ENCODE assay signal across 8 mouse cellular contexts in genomic region chr6:41604401-41605050, GRCm38 (mm10). TPM values are rescaled to one million over a fixed set of nuclear protein-coding genes. Genes with fewer than 3 reads are reported as not detected.
DNase-seq lines count a peak whose midpoint lies in the region; ATAC-seq and TF ChIP-seq lines count a peak whose summit lies in the region.

No protein-coding gene starts in this region.

- peak overlapping the region; percentile 60 for H3K4me3 ChIP-seq in erythroblast, embryonic 14.5 days (replicated peaks)
- H3K4me3 ChIP-seq in liver, adult 2 months (ENCODE audit: insufficient read depth, low read depth, low read length) = peak overlapping the region; percentile 77; the same call in 1 of the 2 replicates
- peak overlapping the region; percentile 68 for H3K4me3 ChIP-seq in midbrain, postnatal 0 days (ENCODE audit: low read depth, low read length)

- H3K4me2 ChIP-seq in midbrain, postnatal 0 days (ENCODE audit: low read depth, low read length, poor library complexity, severe bottlenecking) = peak overlapping the region; percentile 93

- no peak for ATAC-seq in erythroblast, adult 5-6 weeks (replicated peaks; ENCODE audit: low FRiP score, poor library complexity, severe bottlenecking)
- 0 out of 2 replicates have a peak, but pooled peaks have one; percentile 49 for ATAC-seq in erythroid progenitor cell, adult 5-6 weeks (replicated peaks; ENCODE audit: low FRiP score, poor library complexity, severe bottlenecking)
- ATAC-seq in midbrain, postnatal 0 days (ENCODE audit: low FRiP score) = peak; percentile 77

- no peaks in the 10 kb centered on the region for H3K79me2 ChIP-seq in liver, adult 2 months (ENCODE audit: control insufficient read depth, insufficient read depth, low read length)

- no peaks in the 10 kb centered on the region for H3K9me3 ChIP-seq in erythroblast, embryonic 14.5 days (ENCODE audit: control insufficient read depth, low read length)
- H3K9me3 ChIP-seq in midbrain, postnatal 0 days (ENCODE audit: low read length) = no peaks in the 10 kb centered on the region

- DNase-seq in R1 (ENCODE audit: low read depth, low spot score) = peak; percentile 81
- DNase-seq in hindlimb bud, embryonic 11.5 days (ENCODE audit: extremely low spot score, low read depth, low spot score) = peak; percentile 61
- peak; percentile 18 for DNase-seq in liver, adult 2 months (ENCODE audit: extremely low read depth, low read depth, low spot score)
- DNase-seq in midbrain, postnatal 0 days (ENCODE audit: low spot score) = peak; percentile 83
- DNase-seq in thymus, adult 18-20 months = peak; percentile 56 to 70

- H3K27ac ChIP-seq in liver, adult 2 months (replicated peaks; ENCODE audit: insufficient read depth, low read depth, low read length) = no peak overlapping the region
- peak overlapping the region; percentile 73 for H3K27ac ChIP-seq in midbrain, postnatal 0 days (ENCODE audit: low read depth, low read length)

- peaks cover 24% of the 10 kb centered on the region for H3K27me3 ChIP-seq in erythroblast, embryonic 14.5 days (ENCODE audit: control insufficient read depth)
- H3K27me3 ChIP-seq in liver, adult 2 months (ENCODE audit: control insufficient read depth, insufficient read depth, low read length) = no peaks in the 10 kb centered on the region
- H3K27me3 ChIP-seq in midbrain, postnatal 0 days (ENCODE audit: insufficient read depth, low read length) = no peaks in the 10 kb centered on the region

- H3K36me3 ChIP-seq in erythroblast, embryonic 14.5 days (ENCODE audit: control insufficient read depth) = no peaks in the 10 kb centered on the region
- H3K36me3 ChIP-seq in liver, adult 2 months (ENCODE audit: control insufficient read depth, insufficient read depth, low read length) = no peaks in the 10 kb centered on the region
- no peaks in the 10 kb centered on the region for H3K36me3 ChIP-seq in midbrain, postnatal 0 days (ENCODE audit: insufficient read depth, low read length)

- no peak for TF ChIP-seq POLR2A in liver, adult 2 months (IDR thresholded peaks at IDR 0.05; ENCODE audit: extremely low read depth, insufficient read depth, low read length)

- under 1% methylated on average over 23 of the region's 23 CpGs for WGBS in liver, adult 2 months
- under 1% methylated on average over 23 of the region's 23 CpGs for WGBS in midbrain, postnatal 0 days

- peaks cover 13% of the 10 kb centered on the region for H3K4me1 ChIP-seq in erythroblast, embryonic 14.5 days (ENCODE audit: control insufficient read depth)
- H3K4me1 ChIP-seq in liver, adult 2 months (ENCODE audit: control insufficient read depth, insufficient read depth, low read length) = peaks cover 7% of the 10 kb centered on the region
- H3K4me1 ChIP-seq in midbrain, postnatal 0 days (ENCODE audit: insufficient read depth, low read length) = peaks cover 17% of the 10 kb centered on the region; the same call in 1 of the 2 replicates

- H3K9ac ChIP-seq in liver, adult 2 months (ENCODE audit: low read depth, low read length) = no peak overlapping the region
- H3K9ac ChIP-seq in midbrain, postnatal 0 days (replicated peaks; ENCODE audit: low read length, poor library complexity, severe bottlenecking) = peak overlapping the region; percentile 76

- peak; percentile 50 for TF ChIP-seq CTCF in liver, adult 2 months (IDR thresholded peaks at IDR 0.05; ENCODE audit: low read depth, low read length)
- peak; percentile 85 for TF ChIP-seq CTCF in midbrain, postnatal 0 days (IDR thresholded peaks at IDR 0.05)

RNA-seq across cellular contexts. Expression of gene Ephb6, which starts 0.8 kb away (rescaled TPM):
- polyA plus RNA-seq in erythroblast, embryonic 14.5 days (2012) = 0.10 TPM in 1 of 2 replicates, not detected in the other
- not detected in 2 replicates for total RNA-seq in erythroblast, adult 5-6 weeks (2015; ENCODE audit: low replicate concordance)
- 0.28 TPM in 1 of 2 replicates, not detected in the other for total RNA-seq in erythroblast, adult 5-6 weeks (2017; ENCODE audit: low replicate concordance)
- total RNA-seq in erythroid progenitor cell, adult 5-6 weeks (2015; ENCODE audit: low replicate concordance) = not detected in 2 replicates
- total RNA-seq in erythroid progenitor cell, adult 5-6 weeks (2017; ENCODE audit: low replicate concordance) = not detected in 2 replicates
- total RNA-seq in liver, adult 2 months (2014; rRNA removed) = 0.46 and 1.8 TPM in 2 replicates
- polyA plus RNA-seq in liver, adult 2 months (2012; rRNA removed) = 0.88 and 1.3 TPM in 2 replicates
- 60.1 and 70.3 TPM in 2 replicates for total RNA-seq in midbrain, postnatal 0 days (2014; rRNA removed)
- 32.0 and 39.1 TPM in 2 replicates for polyA plus RNA-seq in midbrain, postnatal 0 days (2015; fragmentation: Nextera tagmentation; extraction: Ambion mirVana)

RNA-seq across cellular contexts. Expression of gene Trpv6, which starts 31.7 kb away (rescaled TPM):
- 0.04 TPM in 1 of 2 replicates, not detected in the other for polyA plus RNA-seq in erythroblast, embryonic 14.5 days (2012)
- total RNA-seq in erythroblast, adult 5-6 weeks (2015; ENCODE audit: low replicate concordance) = not detected in 2 replicates
- total RNA-seq in erythroblast, adult 5-6 weeks (2017; ENCODE audit: low replicate concordance) = not detected in 2 replicates
- total RNA-seq in erythroid progenitor cell, adult 5-6 weeks (2015; ENCODE audit: low replicate concordance) = not detected in 2 replicates
- not detected in 2 replicates for total RNA-seq in erythroid progenitor cell, adult 5-6 weeks (2017; ENCODE audit: low replicate concordance)
- total RNA-seq in liver, adult 2 months (2014; rRNA removed) = not detected in 2 replicates
- not detected in 2 replicates for polyA plus RNA-seq in liver, adult 2 months (2012; rRNA removed)
- total RNA-seq in midbrain, postnatal 0 days (2014; rRNA removed) = 0.33 TPM in 1 of 2 replicates, not detected in the other
- 0.78 and 0.80 TPM in 2 replicates for polyA plus RNA-seq in midbrain, postnatal 0 days (2015; fragmentation: Nextera tagmentation; extraction: Ambion mirVana)

Comparison
In these comparisons a context has a peak if more than half of its experiments do, and no peak if none do; other contexts are left out.
1. DNase-seq: peak in every context shown above with its lines; median percentile 83 in midbrain, postnatal 0 days; 81 in R1; 63 in thymus, adult 18-20 months; 61 in hindlimb bud, embryonic 11.5 days; 18 in liver, adult 2 months.
2. RNA of gene Ephb6, which starts 0.8 kb away (total RNA-seq): 60.1 to 70.3 TPM in midbrain, postnatal 0 days; 0.46 to 1.8 TPM in liver, adult 2 months, 0.28 TPM in erythroblast, adult 5-6 weeks and not detected in erythroid progenitor cell, adult 5-6 weeks; every median in the first group is over 10 times any median in the second.
3. Peak in every context shown above with its lines, with median percentiles within 50 percentile points of each other: H3K4me3 ChIP-seq.